Mouse (Mus musculus): ENCODE data around the gene Dlx5.

Gene Dlx5

DNA sequence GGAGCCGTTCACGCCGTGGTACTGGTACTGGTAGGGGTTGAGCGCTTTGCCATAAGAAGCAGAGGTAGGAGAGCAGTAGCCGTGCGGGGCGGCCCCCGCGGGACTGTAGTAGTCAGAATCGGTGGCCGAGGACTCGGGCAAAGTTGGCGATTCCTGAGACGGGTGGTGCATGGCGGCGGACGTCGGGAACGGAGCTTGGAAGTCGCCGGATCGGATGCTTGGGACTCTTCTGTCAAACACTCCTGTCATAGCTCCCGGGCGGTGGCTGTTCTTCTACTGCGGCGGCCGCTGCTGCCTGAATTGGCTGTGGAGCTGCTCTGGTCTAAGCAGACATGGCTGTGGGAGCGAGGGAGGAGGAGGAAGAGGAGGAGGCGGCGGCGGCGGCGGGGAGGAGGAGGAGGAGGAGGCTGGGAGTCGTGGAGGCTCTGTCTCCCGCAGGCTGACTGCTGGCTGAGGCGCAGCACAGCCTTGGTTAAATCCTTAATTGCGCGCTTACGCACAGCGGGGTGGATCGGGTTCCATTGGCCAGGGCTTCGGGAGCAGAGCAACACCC, at the start of gene Dlx5:
TSS of gene Dlx5 (minus strand) at position 448 of the 553 bp plus-strand sequence.
- DNase-seq: no peak

DNA sequence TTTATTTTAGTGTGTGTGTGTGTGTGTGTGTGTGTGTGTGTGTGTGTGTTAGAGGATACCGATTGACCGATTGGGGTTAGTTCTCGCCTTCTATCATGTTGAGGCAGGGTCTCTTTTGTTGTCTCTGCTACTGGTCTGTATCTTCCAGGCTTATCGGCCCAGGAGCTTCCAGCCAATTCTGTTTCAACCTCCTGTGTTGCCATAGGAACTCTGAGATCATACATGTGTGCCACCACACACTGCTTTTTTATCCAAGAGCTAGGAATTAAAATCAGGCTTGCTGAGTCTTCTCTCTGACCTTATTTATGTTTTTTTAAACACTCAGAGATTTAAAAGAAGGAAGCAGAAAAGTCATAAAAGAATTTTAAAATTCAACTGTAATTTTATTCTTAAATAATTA, 49.6 kb upstream of the Dlx5 start:
- no peak for DNase-seq

DNA sequence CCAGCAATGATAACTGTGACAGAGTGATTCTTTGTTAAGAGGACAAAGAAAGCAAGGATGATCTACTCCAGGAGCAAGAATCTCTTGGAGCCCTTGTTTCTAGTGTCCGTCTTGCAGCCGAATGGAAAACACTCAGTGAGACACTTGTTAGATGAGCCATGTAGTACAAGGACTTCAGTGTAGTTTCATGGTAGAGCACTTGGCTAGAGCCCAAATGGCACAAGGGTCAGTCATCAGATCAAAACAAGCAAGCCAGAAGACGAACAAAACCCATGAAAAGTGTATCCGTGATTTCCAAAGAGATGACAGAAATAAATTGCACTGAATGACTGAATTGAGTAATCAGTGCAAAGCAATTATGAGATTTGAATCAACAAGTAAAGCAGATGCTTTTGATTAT, 48.9 kb upstream of the Dlx5 start:
- no peak for DNase-seq

DNA sequence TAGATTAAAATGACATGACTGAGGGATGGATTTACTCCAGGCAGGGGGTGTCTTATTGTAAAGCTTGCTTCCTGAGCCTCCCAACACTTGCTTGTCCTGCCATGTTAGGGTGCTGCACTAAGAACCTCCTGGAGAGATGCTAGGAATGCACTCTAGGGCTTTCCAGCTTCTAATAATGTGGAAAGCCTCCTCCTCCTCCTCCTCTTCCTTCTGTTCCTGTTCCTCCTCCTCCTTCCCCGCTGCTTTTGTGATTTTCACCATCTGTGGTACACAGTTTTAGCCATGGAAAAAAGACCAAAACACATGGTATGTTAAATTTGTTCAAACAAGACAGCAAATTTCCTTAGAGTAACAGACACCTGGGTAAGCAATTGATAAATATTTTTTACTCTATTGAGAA, 43.4 kb upstream of the Dlx5 start:
- no peak for DNase-seq

DNA sequence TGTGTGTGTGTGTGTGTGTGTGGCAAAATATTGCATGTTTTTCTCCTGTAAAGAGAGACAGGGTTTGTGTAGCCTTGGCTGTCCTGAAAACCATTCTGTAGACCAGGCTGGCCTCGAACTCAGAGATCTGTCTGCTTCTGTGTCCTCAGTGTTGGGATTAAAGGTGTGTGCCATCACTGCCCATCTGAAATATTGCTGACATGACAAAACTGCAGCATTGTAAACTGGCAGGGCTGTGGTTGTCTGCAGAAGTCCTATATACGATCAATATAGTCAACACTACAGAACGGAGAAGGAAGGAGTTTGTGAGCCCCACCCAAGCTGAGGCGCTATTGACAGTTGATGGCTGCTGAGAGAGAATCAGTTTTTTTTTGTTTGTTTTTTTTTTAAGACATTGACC, 35.4 kb upstream of the Dlx5 start:
- no peak for DNase-seq

DNA sequence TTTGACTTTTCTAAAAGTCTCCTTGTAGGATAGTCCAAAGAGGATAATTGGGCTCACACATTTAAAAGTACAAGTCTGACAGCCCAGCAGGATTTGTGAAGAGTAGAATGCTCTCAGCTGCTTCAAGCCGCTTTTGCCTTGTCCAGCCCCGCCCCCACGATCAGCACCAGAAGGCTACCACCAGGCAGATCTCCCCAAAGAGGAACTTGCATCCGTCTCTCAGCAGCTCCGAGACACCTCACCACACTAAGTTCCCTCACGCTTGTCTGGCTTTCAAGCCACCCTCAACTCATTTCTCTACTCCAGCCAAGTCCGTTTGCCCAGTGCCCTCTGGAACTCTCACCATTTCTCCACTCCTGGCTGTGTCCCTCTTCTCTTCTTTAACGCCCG, 33.6 kb upstream of the Dlx5 start:
- no peak for DNase-seq

DNA sequence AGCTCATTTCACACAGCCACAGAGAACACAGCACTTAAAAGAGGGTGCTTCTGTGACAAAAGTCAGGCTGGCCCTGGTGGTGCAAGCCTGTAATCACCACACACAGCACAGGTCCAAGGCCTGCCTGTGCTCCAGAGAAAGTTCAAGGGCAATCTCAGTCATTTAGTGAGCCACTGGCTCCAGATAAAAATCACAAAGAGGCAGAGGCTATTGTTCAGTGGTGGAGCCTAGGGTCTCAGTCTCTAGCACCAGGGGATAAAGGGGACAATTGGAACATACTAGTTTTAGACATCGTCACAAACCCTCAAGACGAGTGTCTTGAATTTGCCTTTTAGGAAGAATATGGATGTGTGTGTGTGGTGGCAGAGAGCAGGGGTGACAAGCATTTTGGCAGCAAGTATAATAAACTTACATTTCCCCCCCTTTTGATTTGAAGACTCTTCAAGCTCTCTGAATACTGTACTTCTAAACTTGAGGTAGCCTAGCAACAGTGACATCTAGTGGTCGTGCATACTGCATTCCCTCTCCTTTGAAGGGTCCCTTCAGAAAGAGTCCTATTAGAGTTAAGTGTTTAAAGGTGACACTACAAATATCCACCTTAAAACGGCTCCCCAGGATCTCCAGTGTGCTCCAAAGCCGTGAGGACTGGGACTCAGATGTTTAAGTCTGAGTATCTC, 33.1 kb upstream of the Dlx5 start:
- no peak for DNase-seq

DNA sequence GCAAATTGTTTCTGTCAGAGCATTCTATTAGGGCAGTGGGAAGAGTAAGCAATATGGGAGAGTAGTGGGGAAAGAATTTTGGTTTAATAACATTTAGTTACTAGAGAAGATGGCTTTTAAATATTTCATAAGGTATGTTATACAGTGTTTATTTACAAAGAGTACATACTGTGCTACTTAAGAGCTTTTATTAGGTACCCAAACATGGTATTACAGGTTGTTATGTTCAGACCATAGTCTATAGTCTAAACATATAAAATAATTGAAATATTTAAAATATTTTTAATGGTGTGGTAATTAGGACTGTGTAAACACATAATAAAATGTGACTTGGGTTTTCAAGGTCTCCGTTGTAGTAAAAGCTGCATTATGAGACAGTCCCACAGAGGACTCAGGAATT, 32.4 kb upstream of the Dlx5 start:
- DNase-seq: no peak

DNA sequence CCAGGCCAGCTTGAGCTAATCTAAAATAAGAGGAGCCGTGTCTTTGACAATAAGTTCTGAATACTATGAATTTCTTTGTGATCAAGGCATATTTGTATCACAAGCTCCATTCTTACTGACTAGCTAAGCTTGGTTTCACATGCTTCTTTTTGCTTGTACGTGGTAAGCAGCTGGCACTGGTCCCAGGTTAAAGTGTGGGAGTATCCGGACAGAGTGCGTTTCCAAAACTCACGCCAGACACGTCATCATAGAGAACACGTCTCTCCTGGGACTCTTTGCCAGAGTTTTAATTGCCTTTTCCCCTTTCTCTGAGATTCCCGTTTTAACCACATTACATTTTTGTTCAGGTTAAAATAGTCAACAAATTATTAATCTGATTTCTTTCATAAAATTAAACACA, 27.7 kb upstream of the Dlx5 start:
- DNase-seq: no peak

DNA sequence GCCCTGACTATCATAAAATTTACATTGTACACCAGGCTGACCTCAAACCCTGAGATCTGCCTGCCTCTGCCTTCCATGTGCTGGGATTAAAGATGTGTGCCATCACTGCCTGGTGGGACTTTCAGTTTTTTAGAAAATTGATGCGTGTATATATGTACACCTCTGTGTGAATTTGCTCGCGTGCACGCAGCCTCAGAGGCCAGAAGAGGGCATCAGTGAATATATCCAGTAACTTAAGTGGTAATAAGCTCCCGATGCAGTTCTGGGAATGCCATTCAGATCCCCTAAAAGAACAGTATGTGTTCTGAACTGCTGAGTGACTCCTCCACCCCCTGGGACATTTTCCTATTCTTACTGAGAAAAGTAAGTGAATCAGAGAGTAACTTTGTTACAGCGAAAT, 8.2 kb upstream of the Dlx5 start:
- DNase-seq: no peak

DNA sequence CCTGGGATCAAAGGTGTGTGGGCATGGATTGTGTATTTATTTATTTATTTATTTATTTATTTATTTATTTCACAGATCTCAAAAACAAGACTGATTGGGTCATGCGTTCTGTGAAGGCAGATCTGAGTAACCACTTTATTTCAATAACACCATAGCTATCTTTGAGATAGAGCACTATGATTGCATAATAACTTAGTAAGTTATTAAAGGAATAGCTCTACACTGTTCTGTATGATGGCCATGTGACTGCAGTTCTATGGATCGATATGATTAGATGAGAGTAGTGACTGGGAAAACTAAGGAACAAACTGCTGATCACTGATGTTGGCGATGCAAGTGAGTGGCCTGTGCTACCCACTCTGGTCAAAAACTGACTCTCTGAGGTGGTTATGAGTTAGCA, 4.3 kb upstream of the Dlx5 start:
- DNase-seq: no peak

DNA sequence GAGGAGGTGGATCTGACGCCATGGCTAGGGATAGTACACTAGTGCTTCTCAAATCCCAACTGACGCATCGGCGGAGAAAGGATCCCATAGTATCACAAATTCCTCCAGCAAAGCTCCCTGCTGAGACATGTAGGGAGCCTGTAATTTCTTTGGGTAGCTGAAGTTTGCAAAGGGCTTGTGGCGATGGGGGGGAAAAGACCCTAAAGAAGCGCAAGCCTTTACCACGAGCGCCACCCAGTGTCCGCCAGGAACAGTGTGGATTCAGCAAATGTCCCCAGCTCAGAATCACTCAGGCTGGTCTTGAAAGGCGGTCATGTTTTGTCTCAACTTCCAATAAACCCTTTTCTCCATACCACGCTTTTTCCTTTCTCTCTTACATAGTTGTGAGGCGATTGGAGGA, 3.0 kb upstream of the Dlx5 start:
- no peak for DNase-seq

DNA sequence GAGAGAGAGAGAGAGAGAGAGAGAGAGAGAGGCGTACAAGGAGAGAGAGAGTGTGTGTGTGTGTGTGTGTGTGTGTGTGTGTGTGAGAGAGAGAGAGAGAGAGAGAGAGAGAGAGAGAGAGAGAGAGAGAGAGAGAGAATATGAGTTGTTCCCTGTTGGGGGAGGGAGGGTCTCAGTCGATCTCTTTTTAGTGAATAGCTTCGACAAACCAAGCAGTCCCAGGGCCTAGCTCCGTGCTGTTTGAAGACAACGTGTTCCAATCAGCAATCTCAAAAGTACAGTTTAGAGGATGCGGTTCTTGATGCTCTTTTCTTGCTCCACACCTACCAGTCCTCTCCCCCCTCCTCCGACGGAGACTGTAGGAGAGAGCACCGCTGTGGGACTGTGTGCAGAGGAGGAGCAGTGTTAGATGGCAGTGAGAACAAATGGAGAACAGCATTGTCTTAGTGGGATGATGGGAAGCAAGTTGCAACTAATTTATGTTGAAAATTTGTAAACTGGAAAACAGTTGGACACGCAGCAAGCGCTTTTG, 447 bp upstream of the Dlx5 start:
- no peak for DNase-seq

DNA sequence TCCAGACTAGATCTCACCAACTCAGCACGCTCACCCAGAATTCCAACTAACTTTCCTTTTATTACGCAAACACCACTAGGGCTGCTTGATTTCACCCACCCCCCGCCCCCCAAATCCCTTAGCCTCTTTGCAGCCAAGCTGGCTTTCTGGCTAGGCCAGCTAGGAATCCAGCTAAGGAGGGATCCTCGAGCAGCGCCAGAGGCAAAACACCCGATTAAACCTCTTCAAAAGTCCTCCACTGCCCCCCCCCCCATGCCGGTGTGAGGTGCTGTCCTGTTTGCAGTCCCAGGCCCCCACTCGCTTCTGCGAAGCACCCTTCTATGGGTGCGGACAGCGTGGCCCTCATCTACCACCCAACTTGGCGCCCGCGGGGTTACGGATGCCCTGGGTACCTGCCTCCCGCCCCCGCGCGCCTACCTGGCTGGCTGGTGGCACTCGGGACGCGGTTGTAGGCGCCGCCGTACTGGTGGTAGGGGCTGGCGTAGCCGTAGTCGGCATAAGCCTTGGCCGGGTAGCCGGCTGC, 709 bp downstream of the Dlx5 start:
- DNase-seq: no peak

DNA sequence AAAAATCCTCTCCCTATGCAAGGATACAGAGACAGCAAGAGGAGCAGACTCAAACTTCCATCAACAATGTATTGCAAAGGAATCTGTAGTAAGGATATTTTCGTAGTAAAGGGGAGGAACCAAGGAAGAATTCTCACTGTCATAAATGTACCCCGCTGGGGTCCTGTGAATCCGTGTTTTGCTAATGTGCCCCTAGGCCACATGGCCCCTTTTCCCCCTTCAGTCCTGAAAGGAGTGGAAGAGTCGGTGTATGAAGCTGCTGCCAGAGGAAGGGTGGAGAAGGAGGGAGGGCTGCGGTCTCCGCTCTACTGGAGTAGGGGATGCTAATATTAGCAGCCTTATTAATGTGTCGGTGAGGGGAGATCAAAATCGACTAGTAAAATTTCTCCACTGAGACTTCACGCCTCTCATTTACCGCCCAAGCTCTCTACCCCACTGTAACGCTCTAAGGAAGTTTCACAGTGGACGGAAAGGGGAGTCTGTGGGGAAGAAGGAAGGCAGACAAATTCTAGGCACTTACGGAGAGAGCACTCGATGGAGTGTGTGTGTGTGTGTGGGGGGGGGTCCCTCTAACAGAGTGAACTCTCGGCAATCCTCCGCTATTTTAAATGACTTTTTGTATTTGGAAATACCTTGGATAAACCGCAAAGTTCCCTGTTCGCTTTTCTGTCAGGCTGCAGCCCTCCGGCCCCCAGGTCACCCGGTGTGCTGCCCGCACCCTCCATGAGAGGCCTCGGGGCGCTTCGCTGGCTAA, 1.3 kb downstream of the Dlx5 start:
- DNase-seq: no peak

DNA sequence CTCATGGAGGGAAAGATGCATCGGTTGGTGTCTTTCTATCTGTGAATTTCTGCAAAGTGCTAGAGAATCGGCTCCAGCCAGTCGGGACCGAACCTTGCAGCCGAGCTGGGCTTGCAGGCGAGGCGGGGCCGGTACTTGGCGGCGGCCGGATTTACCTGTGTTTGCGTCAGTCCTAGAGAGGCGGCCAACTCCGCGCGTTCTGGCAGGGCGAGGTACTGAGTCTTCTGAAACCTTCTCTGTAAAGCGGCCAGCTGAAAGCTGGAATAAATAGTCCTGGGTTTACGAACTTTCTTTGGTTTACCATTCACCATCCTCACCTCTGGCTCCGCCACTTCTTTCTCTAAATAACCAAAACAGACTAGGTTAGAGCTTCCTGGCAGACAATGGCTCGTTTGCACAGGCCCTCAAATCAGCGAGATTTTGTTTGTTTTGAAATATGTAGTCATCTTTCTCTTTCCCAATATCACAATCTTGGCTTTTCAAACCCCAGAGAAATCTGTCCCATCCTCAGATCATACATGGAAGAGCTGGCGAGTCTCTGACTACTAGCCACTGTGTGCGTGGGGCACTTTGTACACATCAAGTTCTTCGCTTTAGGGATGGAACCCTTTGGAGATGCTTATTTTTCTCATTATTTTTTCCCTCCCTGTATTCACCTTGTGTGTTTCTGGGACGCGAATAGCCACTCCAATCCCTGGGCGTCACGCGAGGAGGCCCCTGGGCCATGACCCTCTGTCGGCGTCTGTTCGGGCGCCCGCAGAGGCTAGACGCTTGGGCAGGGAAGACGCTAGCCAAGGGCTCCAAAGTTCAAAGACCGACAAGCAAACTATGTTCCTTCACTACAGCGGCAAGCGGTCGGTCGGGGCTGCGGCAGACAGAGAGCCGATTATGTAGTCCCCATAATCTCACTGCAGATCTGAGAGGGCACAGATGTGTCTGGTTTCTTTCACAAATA, 2.2 kb downstream of the Dlx5 start:
- no peak for DNase-seq

DNA sequence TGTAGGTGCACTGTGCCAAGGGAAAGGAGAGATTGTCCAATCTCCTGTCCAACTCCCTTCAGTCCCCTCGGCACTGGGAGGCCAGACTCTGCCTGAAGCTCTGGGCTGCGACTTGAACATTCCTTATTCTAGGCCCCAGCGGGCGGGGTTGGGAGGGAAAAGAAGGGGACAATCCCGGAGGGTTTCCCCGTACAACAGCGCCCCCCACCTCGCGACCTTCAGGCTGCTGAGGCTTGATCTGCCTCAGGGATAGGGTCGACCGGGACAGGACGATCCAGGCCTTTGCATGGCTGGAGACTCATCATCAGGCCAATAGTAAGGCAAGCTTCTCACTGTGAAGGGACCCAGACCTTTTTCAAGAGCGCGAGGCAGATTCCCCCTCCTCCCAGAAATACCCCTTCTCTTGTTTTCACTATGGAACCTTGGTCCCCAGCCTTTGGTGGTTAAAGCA, 3.0 kb downstream of the Dlx5 start:
- no peak for DNase-seq

DNA sequence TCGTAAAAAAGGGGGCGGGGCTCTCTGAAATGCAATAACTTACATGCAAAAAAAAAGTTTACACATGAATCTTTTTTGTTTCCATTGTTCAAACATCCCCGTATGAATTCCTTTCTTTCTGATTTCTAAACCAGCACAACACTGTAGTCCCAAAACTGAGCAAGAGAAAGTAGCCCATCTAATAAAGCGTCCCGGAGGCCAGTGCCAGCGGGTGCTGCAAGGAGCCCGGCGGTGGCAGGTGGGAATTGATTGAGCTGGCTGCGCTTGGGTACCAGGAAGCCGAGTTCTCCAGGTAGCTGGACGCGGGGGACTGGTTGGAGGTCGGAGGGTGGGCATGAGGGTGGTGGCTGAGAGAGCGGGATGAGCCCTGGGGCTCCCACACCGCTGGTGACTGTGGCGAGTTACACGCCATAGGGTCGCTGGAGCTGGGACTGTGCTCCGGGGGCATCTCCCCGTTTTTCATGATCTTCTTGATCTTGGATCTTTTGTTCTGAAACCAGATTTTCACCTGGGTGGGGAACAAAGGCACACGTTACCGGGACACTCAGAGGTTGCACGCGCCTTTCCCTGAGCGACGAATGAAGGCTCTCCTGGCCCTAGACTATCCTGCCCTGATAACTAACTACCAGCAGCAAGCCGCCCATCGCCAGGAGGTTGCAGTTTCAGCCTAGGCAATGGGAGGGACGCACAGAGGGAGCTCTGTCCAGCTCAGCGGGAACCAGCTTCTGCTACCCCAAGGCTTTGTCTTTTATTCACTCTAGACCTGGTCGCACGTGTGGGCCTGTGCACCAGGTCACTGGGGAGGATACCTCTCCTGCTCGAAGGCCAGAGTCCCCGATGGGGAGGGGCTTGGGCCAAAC, 3.7 kb downstream of the Dlx5 start:
- no peak for DNase-seq

DNA sequence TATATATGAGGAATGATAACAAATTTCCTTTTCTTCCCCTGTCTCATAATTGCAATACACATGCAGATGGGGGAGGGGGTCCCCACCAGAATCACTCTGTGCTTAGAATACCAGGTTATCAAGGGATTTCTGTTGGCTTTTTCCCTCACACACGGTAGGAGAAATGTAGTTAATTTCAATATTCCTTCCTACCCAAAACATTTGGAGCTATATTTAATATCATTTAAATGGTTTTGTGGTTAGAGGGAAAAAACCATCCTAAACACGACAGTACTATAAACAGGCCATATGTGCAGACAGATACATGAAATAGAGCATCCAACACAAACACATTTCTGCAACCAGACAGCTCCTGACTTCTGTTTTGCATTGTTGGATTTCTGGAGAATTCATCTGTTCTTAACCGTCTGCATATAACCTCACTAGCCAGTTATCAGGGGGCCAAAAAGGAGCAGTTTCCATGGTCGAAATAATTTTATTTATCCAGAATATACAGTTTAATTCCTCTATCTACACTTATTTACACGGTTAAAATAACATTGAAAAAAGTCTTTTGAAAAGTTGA, 4.5 kb downstream of the Dlx5 start:
- DNase-seq: no peak

DNA sequence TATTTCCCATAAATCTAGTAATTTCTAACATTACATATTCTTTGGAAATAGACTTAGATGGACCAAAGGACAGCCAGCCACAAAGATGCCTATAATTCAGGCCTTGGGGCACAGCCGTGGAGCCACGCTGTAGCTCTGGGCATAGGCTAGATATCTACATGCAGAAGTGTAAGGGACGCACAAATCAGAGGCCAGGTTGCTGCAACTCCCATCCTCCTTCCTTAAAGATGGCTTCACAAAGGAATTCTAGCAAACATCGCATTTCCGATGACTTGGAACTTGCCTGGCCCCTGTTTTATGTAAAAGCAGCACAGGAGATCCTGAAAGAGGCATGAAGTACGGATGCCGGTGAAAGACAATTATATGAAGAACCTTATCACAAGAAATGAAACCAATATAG, 5.2 kb downstream of the Dlx5 start:
- DNase-seq: no peak

DNA sequence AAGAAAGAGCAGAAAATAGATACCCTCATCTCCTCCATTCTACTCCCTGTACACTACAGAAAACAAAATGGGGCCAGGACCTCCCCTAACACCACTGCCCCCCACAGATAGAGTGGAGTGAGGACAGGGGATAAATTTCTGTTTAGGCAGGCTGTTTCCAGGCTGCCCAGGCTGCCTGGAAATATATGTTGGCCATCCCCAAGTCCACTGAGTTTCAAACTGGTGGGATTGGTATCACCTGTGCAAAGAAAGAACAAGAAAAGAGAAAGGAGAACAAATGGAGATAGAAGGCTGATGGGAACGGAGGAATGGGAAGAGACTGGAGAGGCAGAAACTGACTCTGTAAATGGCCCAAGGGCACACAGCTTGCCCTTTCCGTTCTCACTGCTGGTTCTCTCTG, 5.7 kb downstream of the Dlx5 start:
- no peak for DNase-seq

Data from thymus, postnatal 36 days (tissue).